Mouse (Mus musculus) spleen, adult 2 months (tissue): ENCODE data around the gene Bcdin3d.

Source experiments
- CTCF ChIP-seq: fragments of 200-500 bp; IDR thresholded peaks from 2 replicates; pipeline ENCODE4 v1.5.1; 2011; ENCODE audit warnings: mild to moderate bottlenecking, inconsistent platforms; ENCODE audit not compliant: insufficient read depth, insufficient read length, insufficient replicate concordance; ENCODE audit errors: extremely low read depth
- POLR2A ChIP-seq: fragments of 200-500 bp; IDR thresholded peaks from 2 replicates; pipeline ENCODE4 v1.6.1; 2011; ENCODE audit warnings: low read depth, low read length, inconsistent platforms

DNA sequence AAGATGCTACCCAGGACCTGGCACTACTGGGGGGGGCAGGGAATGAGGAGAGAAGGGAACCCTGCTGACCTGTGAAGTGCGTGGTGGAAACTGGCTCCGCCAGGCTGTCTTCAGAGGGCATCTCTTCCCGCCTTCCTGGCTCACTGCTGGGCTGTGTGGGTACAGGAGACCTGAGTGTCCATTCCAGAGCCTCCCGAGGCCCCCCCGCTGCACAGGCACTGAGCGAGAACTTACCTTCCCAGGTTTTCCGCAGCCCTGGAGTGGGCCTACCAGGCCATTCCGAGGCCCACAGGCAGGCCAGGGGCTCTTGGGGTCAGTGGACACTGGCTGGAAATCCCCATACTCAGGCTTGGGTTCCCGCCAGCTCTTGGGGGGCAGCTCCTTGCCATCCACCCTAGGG is 50.6 kb downstream of the Bcdin3d start:
- TF ChIP-seq POLR2A (no peak), CTCF (no peak)
